In the genomic region with DNA sequence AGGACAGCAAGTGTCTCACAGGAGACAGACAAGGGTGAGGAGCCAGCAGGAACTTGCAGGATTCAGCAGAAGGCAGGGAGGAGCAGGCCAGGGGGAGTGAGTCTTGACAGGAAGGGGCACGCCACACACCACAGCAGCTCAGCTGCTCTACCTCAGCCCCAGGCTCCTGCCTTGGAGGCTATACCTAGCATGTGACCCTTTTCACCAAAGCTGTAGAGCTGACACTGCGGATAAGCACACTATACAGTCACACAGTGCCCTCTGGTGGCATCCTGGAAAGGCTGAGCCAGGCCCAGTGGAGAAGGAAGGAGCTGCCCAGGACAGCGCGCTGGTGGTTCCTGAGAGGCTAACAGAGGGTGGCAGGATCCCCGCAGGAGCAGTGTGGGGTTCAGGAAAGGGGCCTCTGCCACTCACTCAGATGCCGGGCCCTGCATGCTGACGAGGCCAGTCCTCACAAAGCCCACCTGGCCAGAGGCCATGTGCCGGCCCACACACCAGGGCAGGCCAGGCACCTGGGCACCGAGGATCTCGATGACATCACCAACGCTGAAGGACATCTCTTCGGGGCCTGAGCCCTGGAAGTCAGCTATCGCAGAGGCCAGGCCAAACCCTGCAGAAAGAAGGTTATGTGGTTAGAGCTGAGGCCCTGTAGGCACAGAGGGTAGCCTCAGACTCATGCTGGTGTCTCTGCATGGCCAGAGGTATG, we compare ENCODE assay signal across 8 mouse cellular contexts. TPM values are rescaled to one million over a fixed set of nuclear protein-coding genes. Genes with fewer than 3 reads are reported as not detected.
A peak's percentile ranks its signal among the peaks of the same experiment; 100 is the strongest.
DNase-seq lines count a peak whose midpoint lies in the region; ATAC-seq lines count a peak whose summit lies in the region.

No protein-coding gene starts in this region.

- intact Hi-C loops in left cerebral cortex, postnatal 25 days (cut with DNase I) = loop anchor here (2.0 to 5.0 kb wide), 2 partner anchors 119 to 192 kb away; no protein-coding TSS in a partner anchor

- peak; percentile 95 for ATAC-seq in frontal cortex, adult (ENCODE audit: low TSS enrichment)
- ATAC-seq in hindbrain, embryonic 16.5 days = peak; percentile 95

- H3K27me3 ChIP-seq in hindbrain, embryonic 16.5 days (replicated peaks; ENCODE audit: control insufficient read depth, insufficient read depth, low read length) = no peaks in the 10 kb centered on the region

- no peaks in the 10 kb centered on the region for H3K36me3 ChIP-seq in hindbrain, embryonic 16.5 days (ENCODE audit: control insufficient read depth, insufficient read depth, low read length)

- H3K4me3 ChIP-seq in hindbrain, embryonic 16.5 days (ENCODE audit: low read length) = no peak overlapping the region

- H3K9me3 ChIP-seq in hindbrain, embryonic 16.5 days (ENCODE audit: control insufficient read depth, low read length) = no peaks in the 10 kb centered on the region

- peak; percentile 93 for DNase-seq in heart, adult 11 months
- no peak for DNase-seq in heart, adult 8-10 months (ENCODE audit: low spot score)
- peak; percentile 60 for DNase-seq in cerebellum, adult 8-10 months
- DNase-seq in left cerebral cortex, postnatal 25 days (ENCODE audit: low spot score in 2 of 2) = peak; percentile 69 to 72
- DNase-seq in mesoderm, embryonic 11.5 days (ENCODE audit: low read depth, low spot score) = peak; percentile 85
- DNase-seq in right cerebral cortex, postnatal 4 days = peak; percentile 80

- no peak overlapping the region for H3K27ac ChIP-seq in hindbrain, embryonic 16.5 days (ENCODE audit: low read depth, low read length)

- H3K4me2 ChIP-seq in hindbrain, embryonic 16.5 days (ENCODE audit: low read length) = no peak overlapping the region

- H3K9ac ChIP-seq in hindbrain, embryonic 16.5 days (ENCODE audit: low read depth, low read length) = no peak overlapping the region; the same call in 1 of the 2 replicates

- 50% methylated on average over 12 of the region's 13 CpGs for WGBS in hindbrain, embryonic 16.5 days

- H3K4me1 ChIP-seq in hindbrain, embryonic 16.5 days (ENCODE audit: control insufficient read depth, insufficient read depth, low read depth, low read length) = peaks cover 4% of the 10 kb centered on the region; the same call in 1 of the 2 replicates

RNA-seq across cellular contexts. Expression of gene Sh3tc1, which starts 26.0 kb away (rescaled TPM):
- 1 to 10 TPM; 6.5 to 9.1 (median 7.9) TPM for total RNA-seq in heart, adult 8-10 months (2022)
- 2.6 and 2.7 TPM in 2 replicates for polyA plus RNA-seq in hindbrain, embryonic 16.5 days (2015; fragmentation: Nextera tagmentation; extraction: Ambion mirVana)
- 1 to 10 TPM; 2.7 to 3.0 TPM for total RNA-seq in left cerebral cortex, postnatal 25 days (2021)

RNA-seq across cellular contexts. Expression of gene Htra3, which starts 34.2 kb away (rescaled TPM):
- total RNA-seq in heart, adult 8-10 months (2022) = 10 to 100 TPM; 70.4 to 85.8 (median 82.5) TPM
- 17.3 and 25.5 TPM in 2 replicates for polyA plus RNA-seq in hindbrain, embryonic 16.5 days (2015; fragmentation: Nextera tagmentation; extraction: Ambion mirVana)
- 1 to 10 TPM; 6.4 to 7.4 TPM for total RNA-seq in left cerebral cortex, postnatal 25 days (2021)

RNA-seq across cellular contexts. Expression of gene Ablim2, which starts 43.9 kb away (rescaled TPM):
- 10 to 100 TPM; 18.5 to 28.5 (median 20.9) TPM for total RNA-seq in heart, adult 8-10 months (2022)
- 39.3 and 40.2 TPM in 2 replicates for polyA plus RNA-seq in hindbrain, embryonic 16.5 days (2015; fragmentation: Nextera tagmentation; extraction: Ambion mirVana)
- total RNA-seq in left cerebral cortex, postnatal 25 days (2021) = 100 to 1,000 TPM; 175 to 209 TPM

Comparison
In these comparisons a context has a peak if more than half of its experiments do, and no peak if none do; other contexts are left out.
1. RNA of gene Htra3, which starts 34.2 kb away (total RNA-seq): 70.4 to 85.8 TPM in heart, adult 8-10 months; 6.4 to 7.4 TPM in left cerebral cortex, postnatal 25 days; every median in the first group is over 4 times any median in the second.
2. RNA of gene Ablim2, which starts 43.9 kb away (total RNA-seq): 175 to 209 TPM in left cerebral cortex, postnatal 25 days; 18.5 to 28.5 TPM in heart, adult 8-10 months; every median in the first group is over 4 times any median in the second.